Mouse (Mus musculus) kidney, adult 18-20 months (tissue): Measurements from ENCODE around the gene Pxn.

ENCODE experiments used
- DNase-seq: peaks from one replicate; pipeline ENCODE4 v3.0.0; 2021

The Pxn gene

DNA sequence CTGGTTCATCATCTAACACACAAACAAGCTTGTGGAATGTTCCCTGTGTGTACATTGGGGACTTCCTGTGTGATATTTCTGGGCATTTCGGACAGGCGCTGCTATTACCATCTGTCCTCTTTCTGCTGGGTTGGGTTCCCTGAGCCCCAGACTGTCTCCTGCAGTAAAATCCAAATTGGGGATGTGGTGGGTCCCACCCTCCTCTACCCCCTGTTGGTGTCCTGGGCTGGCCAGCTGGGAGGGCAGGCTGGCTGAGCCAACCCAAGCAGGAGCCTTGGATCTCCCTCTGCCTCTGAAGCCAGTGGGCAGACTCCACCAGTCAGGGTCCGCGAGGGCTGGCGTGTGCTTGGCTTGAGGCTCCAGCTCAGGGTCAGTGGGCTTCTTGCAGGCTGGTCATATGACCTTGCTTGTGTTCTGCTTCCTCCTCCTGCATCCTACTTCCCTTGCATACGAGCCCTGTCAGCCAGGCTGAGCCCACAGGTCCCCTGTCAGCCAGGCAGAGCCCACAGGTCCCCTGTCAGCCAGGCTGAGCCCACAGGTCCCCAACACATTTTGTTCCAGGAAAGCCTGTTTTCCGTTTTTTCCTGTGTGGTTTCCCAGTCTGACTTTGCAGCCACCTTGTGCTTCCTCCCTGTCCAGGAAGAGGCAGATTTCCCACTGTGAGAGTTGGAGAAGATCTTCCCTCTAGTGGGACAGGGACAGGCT lies 23.4 kb downstream of the Pxn start:
- DNase-seq: no peak

DNA sequence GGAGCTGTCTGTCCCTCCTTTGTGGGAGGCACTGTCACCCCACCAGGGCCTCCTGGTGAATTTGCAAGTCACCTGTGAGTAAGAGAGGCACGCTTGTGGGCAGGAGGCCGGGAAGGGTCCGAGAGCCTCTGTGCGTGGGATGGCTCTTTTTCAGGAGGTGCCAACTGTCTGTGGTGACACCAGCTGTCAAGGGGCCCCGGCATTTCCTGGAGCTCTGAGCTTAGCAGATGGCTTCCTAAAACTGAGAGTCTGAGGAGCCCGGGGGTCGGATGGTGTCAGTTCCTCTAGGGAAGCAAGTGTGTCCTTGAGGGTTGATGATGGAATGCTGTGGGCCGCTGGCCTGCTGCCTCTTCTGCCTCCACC lies 24.0 kb downstream of the Pxn start:
- peak; percentile 47 for DNase-seq

DNA sequence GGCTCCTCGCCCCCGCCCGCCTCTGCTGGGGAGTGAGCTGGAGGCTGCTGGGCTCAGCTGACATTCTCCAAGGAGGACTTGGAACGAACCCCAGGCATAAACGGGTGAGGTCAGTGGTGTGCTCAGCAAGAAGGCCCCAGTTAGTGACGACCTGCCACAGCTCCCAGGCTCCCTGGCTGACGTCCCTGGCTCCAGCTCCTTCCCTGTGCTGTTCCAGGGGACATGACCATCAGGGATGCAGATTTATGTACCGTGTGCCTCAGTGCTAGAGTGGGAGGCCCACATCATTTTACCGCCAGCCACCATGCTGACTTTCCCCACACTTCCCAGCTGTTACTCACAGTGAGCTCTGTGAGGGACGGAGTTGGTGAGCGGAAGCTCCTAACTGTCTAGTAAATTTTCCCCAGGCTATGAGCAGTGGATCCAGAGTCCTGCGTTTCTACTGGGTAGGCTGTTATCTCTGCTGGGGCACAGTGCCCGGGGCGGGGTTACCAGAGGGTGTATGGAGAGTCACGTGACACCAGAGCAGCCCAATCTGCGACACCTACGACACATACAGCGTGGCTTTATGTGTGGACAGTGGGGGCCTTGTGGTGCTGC lies 25.3 kb downstream of the Pxn start:
- DNase-seq: peak; percentile 72

DNA sequence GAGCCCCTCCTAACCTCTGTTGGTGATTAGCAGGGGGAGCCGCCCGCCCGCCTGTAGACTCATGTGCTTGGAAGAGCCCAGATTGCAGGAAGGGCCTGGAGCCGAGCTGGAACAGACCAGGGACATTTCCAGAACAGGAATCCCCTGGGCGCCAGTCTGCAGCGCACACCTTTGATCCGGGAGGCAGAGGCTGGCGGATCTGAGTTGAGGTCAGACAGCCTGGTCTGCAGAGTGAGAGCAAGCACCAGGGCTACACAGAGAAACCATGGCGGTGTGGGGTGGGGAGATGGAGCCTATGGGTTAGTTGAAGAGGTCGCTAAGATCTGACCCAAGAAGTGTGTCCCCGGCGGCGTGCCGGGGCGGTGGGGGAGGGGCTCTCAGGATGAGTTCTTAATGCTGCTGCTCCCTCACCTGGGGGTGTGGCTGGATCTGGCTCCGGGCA lies 27.8 kb downstream of the Pxn start:
- peak; percentile 62 for DNase-seq

DNA sequence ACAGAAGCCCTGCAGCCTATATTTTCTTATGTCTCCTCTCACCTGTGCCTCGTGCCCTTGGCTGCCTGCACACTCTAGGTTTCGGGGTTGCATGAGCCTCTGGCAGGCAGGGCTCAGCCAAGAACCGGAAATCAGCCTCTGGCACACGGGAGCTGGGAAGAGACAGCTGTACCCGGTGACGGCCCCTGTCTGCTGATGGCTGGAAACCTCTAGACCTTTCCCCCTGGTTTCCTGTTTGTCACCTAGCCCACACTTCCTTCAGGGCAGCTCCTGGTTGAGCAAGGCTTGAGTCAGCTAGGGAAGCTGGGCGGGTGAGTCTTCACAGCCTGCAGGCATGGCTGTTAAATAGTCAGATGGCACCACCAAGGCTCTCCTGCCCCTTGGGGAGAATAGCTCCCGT lies 28.4 kb downstream of the Pxn start:
- DNase-seq: peak; percentile 54

DNA sequence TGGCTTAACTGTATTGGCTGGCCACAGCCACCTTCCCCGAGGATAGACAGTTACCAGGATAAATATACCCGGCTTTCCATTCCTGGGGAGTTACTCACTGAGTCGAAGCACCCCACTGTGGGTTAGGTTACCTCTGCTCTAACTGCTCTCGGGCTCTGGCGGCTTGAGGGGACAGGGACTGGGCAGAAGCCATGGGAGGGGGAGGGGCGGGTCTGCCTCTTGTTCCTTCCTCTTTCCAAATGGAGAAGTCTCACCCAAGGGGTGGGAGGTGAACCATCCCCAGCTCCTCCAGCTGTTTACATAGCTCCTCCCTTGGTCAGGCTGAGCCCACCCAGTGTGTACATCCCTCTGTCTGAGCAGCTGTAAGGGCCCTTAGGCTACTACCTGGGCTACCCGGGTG lies 29.2 kb downstream of the Pxn start:
- no peak for DNase-seq

DNA sequence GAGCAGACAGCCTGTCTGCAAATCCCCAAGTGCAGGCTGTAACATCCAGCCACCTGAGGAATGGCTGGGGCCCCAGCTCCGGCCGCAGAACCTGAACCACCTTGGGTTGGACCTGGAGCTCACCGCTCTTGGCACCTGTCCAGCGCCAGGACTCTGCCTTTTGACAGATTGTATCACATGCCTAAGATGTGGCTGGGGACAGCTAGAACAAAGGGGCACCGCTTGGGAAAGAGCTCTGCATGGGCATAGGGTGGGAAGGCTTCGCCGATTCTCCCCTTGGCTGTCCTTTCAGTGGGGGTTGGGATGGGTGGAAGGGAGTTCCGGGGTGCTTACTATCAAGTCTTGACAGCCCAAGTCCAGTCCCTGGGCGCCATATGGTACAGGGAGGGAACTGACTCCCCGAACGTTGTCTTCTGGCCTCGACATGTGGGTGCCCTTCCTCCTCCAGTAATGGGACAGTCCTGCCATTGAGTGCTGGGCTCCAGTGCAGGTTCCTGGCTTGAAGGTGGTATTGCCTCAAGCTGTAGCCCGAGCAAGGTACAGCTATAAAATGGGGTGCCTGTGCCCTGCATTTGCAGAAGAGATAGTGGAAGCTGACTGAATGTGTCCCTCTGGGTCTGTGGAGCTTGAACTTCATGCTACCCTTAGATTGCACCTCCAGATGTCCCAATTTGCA lies 31.7 kb downstream of the Pxn start:
- peak; percentile 72 for DNase-seq

DNA sequence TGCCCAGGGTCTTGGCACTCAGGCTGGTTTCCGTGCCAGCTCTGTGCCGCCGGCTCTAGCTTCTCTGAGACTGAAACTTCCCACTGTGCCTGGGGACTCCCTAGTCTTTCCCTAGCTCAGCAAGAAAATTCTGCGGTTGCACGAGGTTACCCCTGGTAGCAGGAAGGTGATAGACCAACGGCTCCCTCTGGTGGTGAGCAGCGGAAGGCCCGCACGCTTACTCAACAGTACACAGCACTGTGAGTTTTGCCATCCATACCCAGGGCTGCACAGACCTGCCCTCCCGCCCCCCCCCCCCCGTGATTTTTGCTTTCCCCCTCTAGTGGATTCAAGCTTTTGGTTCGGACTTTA lies 32.2 kb downstream of the Pxn start:
- DNase-seq: peak; percentile 96

DNA sequence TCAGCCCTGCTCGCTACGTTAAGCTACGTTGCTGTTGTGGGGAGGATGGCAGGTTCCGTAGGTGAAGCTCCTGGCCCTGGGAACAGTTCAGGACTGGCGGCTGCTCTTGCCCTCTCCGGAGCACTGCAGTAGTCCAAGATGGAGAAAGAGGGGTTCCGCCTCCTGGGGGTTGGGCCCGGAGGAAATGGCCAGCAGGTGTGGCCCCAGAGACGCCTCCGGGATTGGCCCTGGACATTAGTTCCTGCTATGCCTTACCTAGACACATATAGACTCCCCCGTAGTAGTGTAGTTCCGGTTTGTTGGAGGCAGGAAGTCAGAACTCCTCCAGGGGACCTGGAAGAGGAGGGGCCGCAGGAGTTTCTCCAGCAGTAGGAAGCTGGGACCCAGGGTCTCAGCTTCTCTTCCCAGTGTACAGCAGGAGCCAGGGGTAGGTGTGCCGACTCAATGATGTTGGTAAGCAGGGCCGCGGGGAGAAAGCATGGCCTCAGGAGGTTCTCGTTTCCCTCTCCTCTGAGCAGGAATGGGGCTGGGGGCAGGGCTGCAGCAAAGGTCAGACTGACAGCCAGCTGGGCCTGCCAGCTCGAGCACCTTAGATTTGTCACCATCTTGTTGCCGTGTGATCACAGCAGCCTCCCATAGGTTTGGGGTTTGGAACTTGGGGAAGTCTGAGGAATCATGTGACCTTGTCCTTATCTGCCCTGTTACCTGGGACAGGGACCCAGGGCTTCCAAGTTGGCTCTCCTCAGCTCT lies 36.3 kb downstream of the Pxn start:
- peak; percentile 46 for DNase-seq

DNA sequence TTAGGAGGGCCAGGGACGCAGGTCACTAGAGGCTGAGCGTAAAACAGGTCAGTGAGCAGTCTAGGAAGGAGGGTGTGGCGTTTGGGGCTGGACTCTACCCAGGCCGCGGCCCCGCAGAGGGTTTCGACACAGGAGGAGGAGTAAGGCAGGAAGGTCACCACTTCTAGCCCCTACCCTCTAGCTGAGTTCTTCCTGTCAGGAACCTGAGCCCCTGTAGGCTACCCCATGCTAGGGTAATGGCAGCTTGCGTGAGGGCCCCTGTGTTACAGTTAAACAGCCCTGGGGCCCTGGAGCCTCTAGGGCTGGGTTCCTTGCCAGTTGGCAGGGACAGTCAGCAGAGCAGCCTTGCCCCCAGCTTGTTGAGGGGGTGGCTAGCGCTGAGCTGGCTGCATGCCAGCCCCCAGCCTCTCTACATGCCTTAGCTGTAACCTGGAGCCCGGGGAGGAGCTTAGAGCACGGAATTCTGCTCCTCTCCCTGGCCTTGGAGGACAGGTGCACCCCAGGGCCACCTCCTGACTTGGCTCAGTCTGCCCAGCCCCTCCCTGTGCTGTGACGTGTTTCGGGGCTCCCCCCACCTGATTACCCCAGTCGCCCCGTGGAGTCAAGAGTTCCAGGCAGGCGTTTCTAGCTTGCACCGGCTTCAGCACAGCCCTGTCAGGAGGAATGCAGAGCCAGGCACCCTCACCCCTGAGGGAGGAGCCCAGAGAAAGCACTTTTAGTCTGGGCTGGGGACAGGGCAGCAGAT lies 37.2 kb downstream of the Pxn start:
- peak; percentile 89 for DNase-seq

DNA sequence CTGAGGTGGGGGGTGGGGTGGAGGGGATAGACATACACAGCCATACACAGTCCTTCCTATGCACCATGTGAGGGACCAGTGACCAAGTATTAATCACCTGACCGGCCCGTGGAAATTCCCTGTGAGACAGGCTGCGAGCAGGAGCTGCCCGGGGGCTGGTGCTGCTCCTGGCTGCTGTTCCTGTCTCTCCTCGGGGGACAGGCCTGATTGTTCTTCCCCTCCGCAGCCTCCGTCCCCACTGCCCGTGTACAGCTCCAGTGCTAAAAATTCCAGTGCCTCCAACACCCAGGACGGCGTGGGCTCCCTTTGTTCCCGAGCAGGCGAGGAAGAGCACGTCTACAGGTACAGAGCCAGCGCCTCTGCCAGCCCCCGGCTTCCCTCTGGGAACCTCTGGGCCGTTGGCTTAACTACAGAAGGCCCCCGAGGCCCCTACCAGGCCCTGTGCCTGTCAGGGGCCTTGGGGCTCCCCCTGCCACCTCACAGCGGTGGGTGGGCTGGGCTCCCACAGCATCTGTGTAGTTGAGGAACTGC lies 38.2 kb downstream of the Pxn start:
- no peak for DNase-seq

DNA sequence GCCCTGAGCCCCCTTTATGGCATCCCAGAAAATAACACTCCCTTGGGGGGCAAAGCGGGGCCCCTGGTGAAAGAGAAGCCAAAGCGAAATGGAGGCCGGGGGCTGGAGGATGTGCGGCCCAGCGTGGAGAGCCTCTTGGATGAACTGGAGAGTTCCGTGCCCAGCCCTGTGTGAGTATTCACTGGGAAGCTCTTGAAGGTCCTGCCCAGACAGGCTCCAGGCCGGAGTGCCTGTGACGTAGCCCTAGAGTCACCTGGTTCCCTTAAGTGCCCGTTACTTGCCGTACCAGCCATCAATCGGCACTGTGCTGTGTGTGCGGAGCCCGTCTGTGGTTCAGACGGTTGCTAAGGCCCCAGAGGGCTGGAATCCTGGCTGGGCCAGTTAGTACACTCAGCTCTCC lies 39.2 kb downstream of the Pxn start:
- no peak for DNase-seq

DNA sequence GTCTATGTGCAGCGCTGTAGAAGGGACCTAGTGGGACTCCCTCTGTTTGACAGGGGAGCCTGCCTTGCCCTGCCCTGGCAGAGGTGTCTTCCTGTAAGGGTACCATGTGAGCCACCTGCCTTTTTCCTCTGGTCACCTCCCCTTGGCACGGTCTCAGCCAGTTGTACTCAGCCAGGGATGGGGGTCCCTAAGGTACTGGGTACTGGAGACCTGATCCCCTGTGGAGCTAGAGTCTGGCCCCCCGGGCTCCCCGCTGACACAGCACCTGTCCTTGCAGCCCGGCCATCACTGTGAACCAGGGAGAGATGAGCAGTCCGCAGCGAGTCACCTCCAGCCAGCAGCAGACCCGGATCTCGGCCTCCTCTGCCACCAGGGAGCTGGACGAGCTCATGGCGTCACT lies 40.1 kb downstream of the Pxn start:
- no peak for DNase-seq

DNA sequence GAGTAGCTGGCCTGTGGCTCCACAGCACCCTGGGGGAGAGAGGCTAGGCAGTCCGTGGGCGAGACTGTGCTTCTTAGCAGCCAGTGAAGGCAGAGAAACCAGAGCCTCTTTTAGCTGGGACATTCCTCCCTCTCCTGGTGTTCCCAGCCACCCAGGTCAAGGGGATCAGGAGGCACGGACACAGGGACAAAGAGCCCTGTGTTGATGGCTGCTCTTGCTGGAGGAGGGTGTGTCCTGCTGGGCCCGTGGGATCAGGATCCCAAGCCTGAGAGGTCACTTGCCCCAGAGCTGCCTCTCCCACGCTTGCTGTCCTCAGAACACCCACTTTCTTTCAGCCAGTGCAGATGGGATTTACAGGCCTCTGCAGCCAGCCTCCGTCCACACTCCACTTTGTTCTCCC lies 40.5 kb downstream of the Pxn start:
- DNase-seq: no peak

DNA sequence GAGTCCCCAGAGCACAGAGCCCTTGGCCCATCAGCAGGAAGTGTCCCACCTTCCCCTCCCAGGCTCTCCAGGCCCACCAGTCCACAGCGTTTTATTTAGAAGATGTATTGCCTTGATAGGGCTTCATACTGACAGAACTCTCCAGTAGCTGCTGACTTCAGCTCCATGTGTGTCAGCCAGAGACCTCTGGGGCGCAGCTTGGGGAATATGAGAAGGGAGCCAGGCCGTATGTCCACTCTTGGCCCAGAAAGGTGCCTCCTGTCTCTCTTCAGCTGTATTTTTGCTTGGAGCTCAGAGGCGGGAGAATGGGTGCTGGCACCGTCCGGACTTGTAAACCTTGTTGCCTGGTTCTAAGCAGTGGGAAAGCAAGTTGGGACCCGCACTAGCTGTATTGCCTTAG lies 40.9 kb downstream of the Pxn start:
- no peak for DNase-seq

DNA sequence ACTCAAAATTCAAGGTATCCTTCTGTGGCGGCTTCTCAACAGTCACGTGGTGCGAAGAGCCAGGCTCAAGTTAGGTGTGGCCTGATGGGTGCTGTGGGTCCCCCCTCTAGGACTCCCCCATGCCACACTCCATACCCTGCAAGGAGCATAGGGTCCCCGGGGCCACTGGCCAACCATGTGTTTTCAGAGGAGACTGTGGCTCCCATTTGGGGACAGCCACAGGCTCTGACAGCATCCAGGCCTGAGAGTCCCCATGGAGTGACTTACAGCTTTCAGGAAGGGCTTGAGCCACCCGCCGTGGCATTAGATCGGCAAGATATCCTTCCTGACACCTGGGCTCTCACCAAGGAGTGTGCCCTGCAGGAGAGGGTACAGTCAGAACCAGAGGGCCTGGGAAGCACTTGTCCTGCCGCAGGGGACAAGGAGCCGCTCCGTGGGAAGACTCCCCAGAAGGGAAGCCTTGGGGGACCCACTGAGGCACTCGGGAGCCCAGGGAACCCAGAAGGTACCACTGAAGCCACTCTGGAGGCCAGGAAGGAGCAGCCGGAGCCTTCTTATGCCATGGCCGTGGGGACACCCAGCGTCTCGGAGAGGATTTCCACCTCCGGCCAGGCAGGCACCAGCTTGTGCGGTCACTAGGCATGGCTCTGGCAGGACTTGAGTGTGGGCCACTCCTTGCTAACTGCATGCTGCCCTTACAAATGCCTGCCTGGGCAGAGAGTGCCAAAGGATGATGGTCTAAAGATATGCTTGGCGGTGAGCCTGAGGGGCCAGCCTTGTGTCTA lies 42.2 kb downstream of the Pxn start:
- DNase-seq: no peak

DNA sequence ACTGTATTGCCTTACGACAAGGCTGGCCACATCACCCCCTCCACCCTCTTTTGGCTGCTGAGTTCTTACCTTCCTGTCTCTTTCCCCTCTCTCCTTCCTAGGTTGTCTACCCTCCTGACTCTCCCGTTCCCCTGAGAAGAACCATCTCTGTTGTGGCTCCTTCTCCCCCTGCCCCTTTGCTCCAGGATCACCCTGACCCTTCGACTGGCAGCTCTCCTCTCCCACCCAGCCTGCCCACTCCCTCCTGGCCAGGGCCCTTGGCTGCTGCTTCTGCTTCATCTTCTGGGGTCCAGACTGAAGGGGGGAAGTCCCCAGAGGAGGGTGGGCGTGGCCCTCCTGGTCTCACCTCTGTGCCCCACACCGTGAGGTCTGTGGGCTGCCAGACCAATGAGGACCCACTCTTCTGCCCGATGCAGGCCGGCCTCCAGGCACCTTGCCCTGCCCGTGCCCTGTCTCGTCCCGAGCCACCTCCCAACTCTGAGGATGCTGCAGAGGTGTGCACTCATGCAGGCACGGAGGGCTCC lies 44.1 kb downstream of the Pxn start:
- no peak for DNase-seq

DNA sequence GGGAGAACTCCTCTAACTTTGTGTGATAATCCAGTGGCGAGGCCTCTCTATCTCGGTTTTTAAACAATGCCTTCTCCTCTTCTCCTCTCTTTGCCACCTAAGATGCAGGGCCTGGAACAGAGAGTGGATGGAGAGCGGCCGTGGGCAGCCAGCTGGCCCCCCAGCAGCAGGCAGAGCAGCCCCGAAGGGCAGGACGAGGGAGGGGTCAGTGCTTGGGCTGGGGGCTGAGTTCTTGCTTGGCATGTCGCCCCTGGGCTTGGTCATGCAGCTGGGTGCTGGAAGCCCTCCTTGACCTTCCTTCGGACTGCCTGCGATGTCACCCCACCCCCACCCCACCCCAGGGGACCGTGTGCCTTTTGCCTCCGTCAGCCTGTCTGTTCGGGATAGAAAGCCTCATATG lies 44.9 kb downstream of the Pxn start:
- no peak for DNase-seq

DNA sequence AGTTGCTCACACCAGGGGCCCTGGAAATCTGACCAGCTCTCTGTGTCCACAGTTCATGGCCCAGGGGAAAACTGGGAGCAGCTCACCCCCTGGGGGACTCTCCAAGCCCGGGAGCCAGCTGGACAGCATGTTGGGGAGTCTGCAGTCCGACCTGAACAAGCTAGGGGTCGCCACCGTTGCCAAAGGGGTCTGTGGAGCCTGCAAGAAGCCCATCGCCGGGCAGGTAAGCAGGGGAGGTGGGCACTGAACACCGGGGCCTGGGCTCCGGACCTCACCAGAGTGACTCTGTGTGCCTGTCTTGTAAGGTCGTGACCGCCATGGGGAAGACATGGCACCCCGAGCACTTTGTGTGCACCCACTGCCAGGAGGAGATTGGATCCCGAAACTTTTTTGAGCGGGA lies 45.3 kb downstream of the Pxn start:
- DNase-seq: no peak

DNA sequence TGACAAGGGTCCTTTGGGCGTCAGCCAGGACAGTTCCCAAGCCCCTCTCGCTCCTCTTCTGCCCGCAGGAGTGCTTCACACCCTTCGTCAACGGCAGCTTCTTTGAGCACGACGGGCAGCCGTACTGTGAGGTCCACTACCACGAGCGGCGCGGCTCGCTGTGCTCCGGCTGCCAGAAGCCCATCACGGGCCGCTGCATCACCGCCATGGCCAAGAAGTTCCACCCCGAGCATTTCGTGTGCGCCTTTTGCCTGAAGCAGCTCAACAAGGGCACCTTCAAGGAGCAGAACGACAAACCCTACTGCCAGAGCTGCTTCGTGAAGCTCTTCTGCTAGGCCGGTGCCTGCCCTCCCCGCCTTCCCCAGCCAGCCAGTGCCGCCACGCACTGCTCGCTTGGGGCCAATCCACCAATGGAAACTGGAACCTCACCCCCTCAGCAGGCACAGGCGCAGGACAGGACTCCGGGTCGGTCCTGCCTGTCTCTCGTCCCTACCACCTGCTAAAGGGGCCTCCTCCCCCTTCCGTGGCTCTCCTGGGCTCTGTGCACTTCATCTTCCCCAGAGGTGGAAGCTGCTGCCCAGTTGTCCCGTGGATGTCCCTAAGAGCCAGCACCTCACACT lies 47.4 kb downstream of the Pxn start:
- DNase-seq: no peak
